Mouse (Mus musculus): ENCODE measurements around the gene Mtor. TPM values are rescaled to one million over a fixed set of nuclear protein-coding genes. Genes with fewer than 3 reads are reported as not detected.
A peak's percentile ranks its signal among the peaks of the same experiment; 100 is the strongest.

Mtor gene
- polyA plus RNA-seq, 1 experiment from 2014 or later, result 19.8 TPM

DNA sequence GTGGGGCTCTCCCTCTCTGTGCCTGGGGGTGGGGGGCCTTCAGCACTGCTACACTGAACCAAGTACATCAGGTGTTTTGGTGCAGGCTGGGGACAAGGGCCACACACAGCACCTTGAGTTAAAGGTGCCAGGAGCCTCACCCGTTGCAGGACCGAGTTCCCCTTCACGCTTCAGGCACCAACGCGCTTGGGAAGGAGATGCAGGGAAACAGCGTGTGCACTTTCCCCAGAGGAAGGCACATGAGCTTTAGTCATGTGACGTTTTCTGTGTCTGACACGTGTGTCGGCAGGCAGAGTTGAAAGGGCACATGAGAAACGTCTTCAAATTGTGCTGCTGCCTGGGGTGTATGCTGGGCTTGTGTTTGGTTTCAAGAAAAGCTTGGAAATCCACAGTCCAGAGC is 20.0 kb downstream of the Mtor start:
- 92% methylated on average over 10 of the region's 10 CpGs for WGBS
- no peaks in the 10 kb centered on the region for H3K27me3 ChIP-seq
- H3K4me2 ChIP-seq (replicated peaks), result no peak overlapping the region
- no peak overlapping the region for H3K9ac ChIP-seq
- H3K4me3 ChIP-seq, result no peak overlapping the region
- peaks cover 92% of the 10 kb centered on the region for H3K36me3 ChIP-seq
- H3K4me1 ChIP-seq, result peaks cover 3% of the 10 kb centered on the region; the same call in 1 of the 2 replicates
- H3K9me3 ChIP-seq, result no peaks in the 10 kb centered on the region
- ATAC-seq (ENCODE audit: insufficient number of reproducible peaks, insufficient read depth, low FRiP score, low TSS enrichment), result no peak
- H3K27ac ChIP-seq, result no peak overlapping the region

DNA sequence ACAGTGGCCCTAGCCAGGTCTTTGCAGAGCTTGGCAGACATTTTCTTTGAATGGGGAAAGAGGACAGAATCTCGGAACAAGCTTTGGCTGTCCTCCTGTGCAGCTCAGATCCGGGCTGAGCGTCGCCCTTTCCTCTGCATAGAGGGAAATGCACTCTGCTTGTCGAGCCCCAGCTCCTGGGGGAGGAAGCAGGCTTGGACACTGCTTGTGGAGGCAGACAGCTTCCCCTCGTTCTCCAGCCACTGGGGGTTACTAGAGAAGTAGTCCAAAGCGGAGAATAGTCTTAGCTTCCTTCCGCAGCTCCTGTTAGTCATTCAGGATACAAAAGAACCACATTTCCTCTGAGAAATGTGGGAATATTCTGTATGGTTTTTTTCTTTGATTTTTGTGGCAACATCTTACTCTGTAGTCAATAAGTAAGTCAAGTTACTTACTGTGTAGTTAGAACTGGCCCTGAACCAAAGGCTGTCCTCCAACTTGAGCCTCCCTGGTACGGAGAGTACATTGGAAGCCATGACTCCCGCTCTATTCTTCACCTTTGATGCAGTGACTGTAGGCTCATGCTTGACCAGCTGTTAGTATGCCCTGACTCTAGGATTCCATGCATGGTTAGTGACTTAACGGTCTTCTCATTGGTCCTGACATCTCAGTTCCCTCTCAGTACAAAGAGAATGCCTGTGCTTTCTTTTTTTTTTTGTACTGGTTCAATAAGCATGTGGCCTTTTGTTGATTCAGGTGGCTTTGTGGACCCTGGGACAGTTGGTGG is 21.3 kb downstream of the Mtor start:
- H3K36me3 ChIP-seq, result peaks cover 82% of the 10 kb centered on the region
- no peak overlapping the region for H3K27ac ChIP-seq

DNA sequence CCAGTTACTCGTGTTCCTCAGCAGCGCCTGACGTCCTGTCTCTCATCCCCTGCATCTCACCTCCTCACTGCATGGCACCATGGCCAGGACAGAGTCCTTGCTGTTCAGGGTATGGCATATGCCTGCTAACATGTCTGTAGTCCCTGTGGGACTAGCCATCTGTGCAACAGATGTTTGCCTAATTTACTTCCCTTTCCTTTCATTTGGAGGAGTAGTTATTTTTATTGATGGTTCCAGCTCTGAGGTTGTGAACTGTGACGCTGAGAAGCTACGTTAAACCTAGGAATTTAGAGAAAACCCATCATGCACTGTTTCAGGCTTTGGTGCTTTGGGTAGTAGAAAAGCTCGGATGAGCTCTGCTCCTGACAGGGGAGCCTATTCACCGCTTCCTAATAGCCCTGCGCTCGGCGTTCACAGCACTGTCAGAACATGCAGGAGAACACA is 23.0 kb downstream of the Mtor start:
- Histone ChIP-seq H3K27ac (0 out of 2 replicates have a peak overlapping the region, but pooled peaks have one; percentile 54), H3K27me3 (no peaks in the 10 kb centered on the region), H3K4me1 (peaks cover 3% of the 10 kb centered on the region; the same call in 1 of the 2 replicates), H3K9me3 (no peaks in the 10 kb centered on the region), H3K36me3 (peaks cover 80% of the 10 kb centered on the region), H3K4me2 (replicated peaks) (no peak overlapping the region), H3K4me3 (no peak overlapping the region), H3K9ac (no peak overlapping the region)
- no peak for ATAC-seq (ENCODE audit: insufficient number of reproducible peaks, insufficient read depth, low FRiP score, low TSS enrichment)
- WGBS, result 47% methylated on average over 10 of the region's 10 CpGs

More for the DNA sequence above, 21.3 kb downstream of the Mtor start:
- no peaks in the 10 kb centered on the region for H3K9me3 ChIP-seq
- H3K4me3 ChIP-seq, result no peak overlapping the region
- peaks cover 3% of the 10 kb centered on the region; the same call in 1 of the 2 replicates for H3K4me1 ChIP-seq
- H3K9ac ChIP-seq, result no peak overlapping the region
- 86% methylated on average over 11 of the region's 11 CpGs for WGBS
- no peaks in the 10 kb centered on the region for H3K27me3 ChIP-seq
- no peak for ATAC-seq (ENCODE audit: insufficient number of reproducible peaks, insufficient read depth, low FRiP score, low TSS enrichment)
- no peak overlapping the region for H3K4me2 ChIP-seq (replicated peaks)

DNA sequence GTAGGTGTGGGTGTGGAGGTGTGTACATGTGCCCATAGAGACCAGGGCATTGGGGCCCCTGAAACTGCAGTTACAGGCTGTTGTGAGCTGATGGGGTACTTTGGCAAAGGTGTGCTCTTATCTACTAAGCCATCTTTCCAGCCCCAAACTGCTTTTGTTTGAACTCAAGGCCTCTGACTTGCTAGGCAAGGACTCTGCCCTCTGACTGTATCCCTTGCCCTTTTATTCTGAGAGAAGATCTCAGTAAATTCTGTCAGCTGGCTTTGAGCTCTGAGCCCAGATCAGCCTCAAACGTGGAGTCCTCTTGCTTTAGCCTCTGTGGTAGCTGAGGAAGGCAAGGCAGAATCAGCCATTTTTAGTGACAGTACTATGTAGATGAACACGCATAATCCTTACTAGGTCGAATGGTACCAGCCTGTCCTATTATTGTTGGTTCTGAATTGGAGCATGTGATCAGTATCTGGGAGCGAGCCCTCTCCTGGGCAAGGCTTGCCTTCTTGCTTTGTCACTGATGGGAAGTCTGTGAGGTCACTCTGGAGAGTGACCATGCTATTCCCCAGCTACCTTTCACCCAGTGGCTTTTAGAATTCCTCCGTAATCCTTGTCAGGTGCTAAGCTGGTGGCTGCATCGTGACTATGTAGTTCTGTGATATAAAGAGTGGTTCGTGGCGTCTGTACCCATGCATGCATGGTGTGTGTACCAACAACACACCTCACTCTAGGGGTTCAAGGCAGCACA is 24.2 kb downstream of the Mtor start:
- H3K9me3 ChIP-seq, result no peaks in the 10 kb centered on the region
- H3K4me1 ChIP-seq, result peaks cover 3% of the 10 kb centered on the region; the same call in 1 of the 2 replicates
- no peak overlapping the region for H3K9ac ChIP-seq
- 91% methylated on average over 8 of the region's 8 CpGs for WGBS
- H3K4me3 ChIP-seq, result no peak overlapping the region
- no peak for ATAC-seq (ENCODE audit: insufficient number of reproducible peaks, insufficient read depth, low FRiP score, low TSS enrichment)
- peaks cover 80% of the 10 kb centered on the region for H3K36me3 ChIP-seq
- no peak overlapping the region for H3K27ac ChIP-seq
- no peak overlapping the region for H3K4me2 ChIP-seq (replicated peaks)
- no peaks in the 10 kb centered on the region for H3K27me3 ChIP-seq

DNA sequence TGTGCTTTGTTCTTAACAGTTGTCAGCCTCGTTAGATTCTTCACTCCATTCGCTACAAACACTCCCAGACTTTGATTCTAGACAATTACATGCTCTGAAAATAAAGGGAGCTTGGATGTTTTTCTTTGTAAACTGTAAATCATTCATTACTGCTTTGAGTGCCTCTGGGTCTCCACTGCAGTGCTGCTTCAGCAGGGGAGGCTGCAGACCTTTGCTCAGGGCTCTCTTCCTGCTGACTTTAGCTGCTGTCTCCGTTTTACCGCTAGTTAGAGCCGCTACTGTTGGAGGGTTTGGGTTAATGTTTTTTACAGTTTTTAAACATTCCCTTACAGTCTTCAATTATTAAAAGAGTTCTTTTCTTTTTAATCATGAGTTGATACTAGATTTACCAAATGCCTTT is 25.1 kb downstream of the Mtor start:
- Histone ChIP-seq H3K36me3 (peaks cover 71% of the 10 kb centered on the region), H3K4me2 (replicated peaks) (no peak overlapping the region), H3K4me3 (no peak overlapping the region), H3K9ac (no peak overlapping the region), H3K27ac (no peak overlapping the region), H3K4me1 (peaks cover 3% of the 10 kb centered on the region; the same call in 1 of the 2 replicates), H3K27me3 (no peaks in the 10 kb centered on the region), H3K9me3 (no peaks in the 10 kb centered on the region)
- 87% methylated on average over 5 of the region's 5 CpGs for WGBS
- ATAC-seq (ENCODE audit: insufficient number of reproducible peaks, insufficient read depth, low FRiP score, low TSS enrichment), result no peak

DNA sequence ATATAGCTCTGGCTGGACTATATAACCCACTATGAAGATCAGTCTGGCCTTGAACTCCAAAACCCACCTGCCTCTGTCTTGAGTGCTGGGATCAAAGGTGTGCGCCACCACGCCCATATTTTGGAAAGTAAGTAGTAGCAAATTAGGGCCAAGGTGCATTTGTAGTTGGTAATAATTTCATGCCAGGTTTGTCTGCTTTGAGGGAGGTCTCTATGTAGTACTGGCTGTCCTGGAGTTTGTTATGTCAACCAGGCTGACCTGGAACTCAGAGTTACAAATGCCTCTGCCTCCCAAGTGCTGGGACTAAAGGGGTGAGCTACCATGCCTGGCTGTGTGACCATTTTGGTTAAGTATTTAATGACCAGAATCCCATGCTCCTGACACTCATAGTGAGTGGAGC is 31.8 kb downstream of the Mtor start:
- H3K9ac ChIP-seq, result no peak overlapping the region
- H3K4me3 ChIP-seq, result no peak overlapping the region
- H3K4me2 ChIP-seq (replicated peaks), result no peak overlapping the region
- H3K27me3 ChIP-seq, result no peaks in the 10 kb centered on the region
- no peaks in the 10 kb centered on the region for H3K9me3 ChIP-seq
- H3K4me1 ChIP-seq, result no peaks in the 10 kb centered on the region
- no peak overlapping the region for H3K27ac ChIP-seq
- H3K36me3 ChIP-seq, result peaks cover 86% of the 10 kb centered on the region
- WGBS, result 91% methylated on average over 2 of the region's 2 CpGs
- ATAC-seq (ENCODE audit: insufficient number of reproducible peaks, insufficient read depth, low FRiP score, low TSS enrichment), result no peak

DNA sequence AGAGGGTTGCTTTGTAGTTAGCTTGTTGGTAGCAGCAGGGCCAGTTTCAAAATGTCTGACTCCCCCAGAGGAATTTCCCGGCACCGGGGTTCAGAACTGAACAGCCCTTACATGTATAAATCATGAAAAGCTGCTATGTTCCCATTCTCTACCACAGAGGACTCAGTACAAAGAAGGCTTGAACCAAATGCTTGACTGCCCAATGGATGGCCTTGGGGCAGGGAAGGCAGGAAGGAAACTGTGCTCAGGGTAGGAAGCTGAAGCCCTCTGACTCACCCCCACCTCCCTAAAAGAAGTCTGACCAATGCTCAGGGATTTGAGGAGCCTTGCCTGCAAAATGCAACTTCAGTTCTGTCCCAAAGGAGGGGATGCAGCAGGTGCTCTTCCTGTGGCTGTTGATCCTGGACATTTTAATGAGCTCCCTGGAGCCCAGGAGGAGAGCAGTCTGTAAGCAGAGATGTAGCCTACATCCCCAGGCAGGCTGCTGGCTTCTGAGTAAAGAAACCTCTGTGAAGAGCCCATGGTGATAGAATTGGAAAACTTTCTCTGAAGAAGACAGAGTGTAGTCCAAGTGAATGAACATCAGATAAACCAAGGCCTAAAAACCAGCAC is 33.3 kb downstream of the Mtor start:
- no peak overlapping the region for H3K4me2 ChIP-seq (replicated peaks)
- peaks cover 87% of the 10 kb centered on the region for H3K36me3 ChIP-seq
- H3K4me1 ChIP-seq, result no peaks in the 10 kb centered on the region
- ATAC-seq (ENCODE audit: insufficient number of reproducible peaks, insufficient read depth, low FRiP score, low TSS enrichment), result no peak
- H3K27ac ChIP-seq, result no peak overlapping the region
- 67% methylated on average over 2 of the region's 2 CpGs for WGBS
- no peak overlapping the region for H3K9ac ChIP-seq
- H3K9me3 ChIP-seq, result no peaks in the 10 kb centered on the region
- no peak overlapping the region for H3K4me3 ChIP-seq
- H3K27me3 ChIP-seq, result no peaks in the 10 kb centered on the region

DNA sequence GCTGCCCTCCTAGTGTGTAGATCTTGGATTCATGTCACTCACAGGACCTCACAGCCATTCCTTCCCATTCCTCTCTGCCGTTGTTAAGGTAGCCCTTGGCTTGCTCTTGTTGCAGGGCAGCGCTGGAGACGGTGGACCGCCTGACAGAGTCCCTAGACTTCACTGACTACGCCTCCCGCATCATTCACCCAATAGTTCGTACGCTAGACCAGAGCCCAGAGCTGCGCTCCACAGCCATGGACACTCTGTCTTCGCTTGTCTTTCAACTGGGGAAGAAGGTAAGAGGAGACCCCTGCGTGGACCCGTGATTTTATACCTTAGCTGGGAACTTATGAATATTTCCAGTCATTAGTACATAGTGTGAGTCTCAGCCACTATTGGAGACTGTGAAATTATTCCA is 36.1 kb downstream of the Mtor start:
- Histone ChIP-seq H3K9me3 (no peaks in the 10 kb centered on the region), H3K9ac (no peak overlapping the region), H3K4me1 (no peaks in the 10 kb centered on the region), H3K27me3 (no peaks in the 10 kb centered on the region), H3K4me2 (replicated peaks) (no peak overlapping the region), H3K27ac (no peak overlapping the region), H3K4me3 (no peak overlapping the region), H3K36me3 (peaks cover 93% of the 10 kb centered on the region)
- no peak for ATAC-seq (ENCODE audit: insufficient number of reproducible peaks, insufficient read depth, low FRiP score, low TSS enrichment)
- 96% methylated on average over 12 of the region's 12 CpGs for WGBS

DNA sequence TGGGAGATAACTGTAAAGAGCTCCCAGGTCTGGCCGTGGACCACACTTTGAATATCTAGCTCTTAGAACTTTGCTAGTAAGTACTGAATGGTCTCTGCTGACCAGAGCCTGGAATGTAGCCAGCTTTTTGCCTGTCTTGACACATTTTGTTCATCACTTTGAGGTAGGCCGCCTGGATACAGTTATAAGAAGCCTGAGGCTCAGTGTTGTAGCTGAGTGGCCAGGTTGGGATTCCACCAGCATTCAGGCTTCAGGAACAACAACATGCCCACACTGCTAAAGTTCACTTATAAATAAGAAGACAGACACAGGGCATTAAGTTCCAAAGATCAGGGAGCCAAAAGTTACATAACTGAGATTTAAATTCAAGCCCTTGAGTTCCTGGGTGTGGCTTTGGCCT is 39.4 kb downstream of the Mtor start:
- Histone ChIP-seq H3K9ac (no peak overlapping the region), H3K4me3 (no peak overlapping the region), H3K9me3 (no peaks in the 10 kb centered on the region), H3K36me3 (peaks cover 92% of the 10 kb centered on the region), H3K4me1 (no peaks in the 10 kb centered on the region), H3K27me3 (no peaks in the 10 kb centered on the region), H3K27ac (no peak overlapping the region), H3K4me2 (replicated peaks) (no peak overlapping the region)
- WGBS, result 72% methylated on average over 2 of the region's 2 CpGs
- no peak for ATAC-seq (ENCODE audit: insufficient number of reproducible peaks, insufficient read depth, low FRiP score, low TSS enrichment)

DNA sequence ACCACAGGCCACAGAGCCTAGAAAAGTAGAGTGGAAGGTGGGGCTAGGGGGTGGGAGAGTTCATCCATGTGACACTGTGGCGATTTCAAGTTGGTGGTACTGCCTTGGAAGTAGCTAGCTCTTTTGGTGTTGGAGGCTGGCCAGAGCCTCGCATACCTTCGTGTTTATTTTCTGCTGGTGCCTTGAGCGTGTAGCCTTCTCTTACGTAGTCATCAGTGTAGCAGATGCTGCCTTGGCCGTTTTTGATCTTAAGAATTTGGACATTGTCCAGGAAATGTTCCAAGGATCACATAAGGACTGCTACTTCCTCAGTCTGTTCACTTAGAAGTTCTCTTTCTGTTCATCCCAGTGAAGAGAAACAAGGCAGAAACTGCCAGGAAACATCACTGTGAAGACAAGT is 42.1 kb downstream of the Mtor start:
- Histone ChIP-seq H3K36me3 (peaks cover 86% of the 10 kb centered on the region), H3K4me3 (no peak overlapping the region), H3K9ac (no peak overlapping the region), H3K9me3 (no peaks in the 10 kb centered on the region), H3K27me3 (no peaks in the 10 kb centered on the region), H3K4me2 (replicated peaks) (no peak overlapping the region), H3K4me1 (no peaks in the 10 kb centered on the region), H3K27ac (no peak overlapping the region)
- ATAC-seq (ENCODE audit: insufficient number of reproducible peaks, insufficient read depth, low FRiP score, low TSS enrichment), result no peak
- 84% methylated on average over 6 of the region's 6 CpGs for WGBS

DNA sequence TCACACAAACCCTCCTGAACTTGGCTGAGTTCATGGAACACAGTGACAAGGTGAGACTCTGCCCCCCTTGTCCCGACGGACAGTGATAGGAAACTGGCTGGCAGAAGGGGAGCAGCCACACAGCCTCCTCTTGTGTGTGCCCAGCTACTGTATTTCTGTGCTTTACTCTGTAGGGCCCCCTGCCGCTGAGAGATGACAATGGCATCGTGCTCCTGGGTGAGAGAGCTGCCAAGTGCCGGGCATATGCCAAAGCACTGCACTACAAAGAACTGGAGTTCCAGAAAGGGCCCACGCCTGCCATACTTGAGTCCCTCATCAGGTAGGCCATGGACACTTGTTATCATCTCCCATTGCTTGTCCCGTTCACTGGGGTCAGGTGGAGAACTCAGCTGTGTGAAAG is 43.0 kb downstream of the Mtor start:
- WGBS, result 88% methylated on average over 7 of the region's 7 CpGs

DNA sequence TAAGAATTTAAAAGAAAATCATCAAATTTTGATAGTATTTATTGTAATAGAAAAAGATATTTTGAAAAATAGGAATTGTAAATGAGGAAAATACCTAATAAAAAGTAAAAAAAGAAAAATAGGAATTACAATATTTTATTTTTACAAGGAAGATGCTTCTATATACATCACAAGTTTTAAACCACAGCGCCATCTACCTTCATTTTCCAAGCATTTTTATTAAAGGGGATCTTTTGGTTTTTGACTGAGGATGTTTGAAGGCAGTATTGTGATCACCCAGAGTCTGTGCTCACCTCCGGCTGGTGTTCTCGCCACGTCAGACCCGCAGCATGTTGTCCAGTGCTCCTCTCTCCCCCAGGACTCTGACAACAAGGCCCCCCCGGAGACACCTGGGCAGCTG is 46.7 kb downstream of the Mtor start:
- WGBS, result 90% methylated on average over 6 of the region's 6 CpGs
- Histone ChIP-seq H3K9ac (no peak overlapping the region), H3K27me3 (no peaks in the 10 kb centered on the region), H3K4me2 (replicated peaks) (no peak overlapping the region), H3K27ac (no peak overlapping the region), H3K4me3 (no peak overlapping the region), H3K4me1 (no peaks in the 10 kb centered on the region), H3K36me3 (peaks cover 79% of the 10 kb centered on the region), H3K9me3 (no peaks in the 10 kb centered on the region)
- ATAC-seq (ENCODE audit: insufficient number of reproducible peaks, insufficient read depth, low FRiP score, low TSS enrichment), result no peak

More for the DNA sequence above, 43.0 kb downstream of the Mtor start:
- Histone ChIP-seq H3K9me3 (no peaks in the 10 kb centered on the region), H3K4me3 (no peak overlapping the region), H3K36me3 (peaks cover 86% of the 10 kb centered on the region), H3K9ac (no peak overlapping the region), H3K4me2 (replicated peaks) (no peak overlapping the region), H3K27ac (no peak overlapping the region), H3K4me1 (no peaks in the 10 kb centered on the region), H3K27me3 (no peaks in the 10 kb centered on the region)
- no peak for ATAC-seq (ENCODE audit: insufficient number of reproducible peaks, insufficient read depth, low FRiP score, low TSS enrichment)
